In genomic region chr4:48225173-48225572, GRCm38 (mm10) we compare ENCODE assay signal across 8 mouse cellular contexts. TPM values are rescaled to one million over a fixed set of nuclear protein-coding genes. Genes with fewer than 3 reads are reported as not detected.
DNase-seq lines count a peak whose midpoint lies in the region; ATAC-seq and TF ChIP-seq lines count a peak whose summit lies in the region.

No protein-coding gene starts in this region.

- DNase-seq in MEL (ENCODE audit: low read depth, low spot score): peak; percentile 41
- peak; percentile 78 for DNase-seq in brain, adult 2 months (ENCODE audit: low read depth, low spot score)
- peak; percentile 66 to 76 for DNase-seq in layer of hippocampus, postnatal 10 days (ENCODE audit: low spot score in 2 of 2)
- DNase-seq in lung, postnatal 25 days (ENCODE audit: low spot score): peak; percentile 81
- peak; percentile 53 for DNase-seq in right cerebral cortex, adult 18-20 months
- no peak for DNase-seq in T-cell, adult 2 months (ENCODE audit: low spot score)

- 26% methylated on average over 2 of the region's 2 CpGs for WGBS in hindbrain, embryonic 12.5 days

- H3K4me2 ChIP-seq in hindbrain, embryonic 12.5 days (replicated peaks): no peak overlapping the region

- TF ChIP-seq POLR2A in MEL (IDR thresholded peaks at IDR 0.05; ENCODE audit: control insufficient read depth in 1 of 2, insufficient read depth in 1 of 2, low read depth in 1 of 2, low read length in 2 of 2, poor library complexity in 1 of 2): no peak

- H3K9ac ChIP-seq in MEL (ENCODE audit: control insufficient read depth, low read depth, low read length, poor library complexity, severe bottlenecking): no peak overlapping the region
- H3K9ac ChIP-seq in hindbrain, embryonic 12.5 days: no peak overlapping the region

- peak; percentile 55 to 81 (median 66) for TF ChIP-seq CTCF in MEL (IDR thresholded peaks at IDR 0.05 in 2 of 3, conservative IDR thresholded peaks at IDR 0.05 in 1 of 3; ENCODE audit: control insufficient read depth in 1 of 3, insufficient read depth in 1 of 3, low read depth in 2 of 3, low read length in 3 of 3, poor library complexity in 1 of 3, severe bottlenecking in 1 of 3)

- no peaks in the 10 kb centered on the region for H3K79me2 ChIP-seq in MEL (ENCODE audit: control insufficient read depth, insufficient read depth, low read length, poor library complexity)

- TF ChIP-seq EP300 in MEL (IDR thresholded peaks at IDR 0.05; ENCODE audit: low read depth in 1 of 2, low read length in 2 of 2): no peak

- no peak overlapping the region for H3K4me3 ChIP-seq in MEL (ENCODE audit: control insufficient read depth in 1 of 2, insufficient read depth in 1 of 2, low read depth in 2 of 2, low read length in 2 of 2)
- no peak overlapping the region for H3K4me3 ChIP-seq in hindbrain, embryonic 12.5 days

- H3K27me3 ChIP-seq in MEL (ENCODE audit: control insufficient read depth in 1 of 2, insufficient read depth in 2 of 2, low read length in 2 of 2): no peaks in the 10 kb centered on the region
- no peaks in the 10 kb centered on the region for H3K27me3 ChIP-seq in hindbrain, embryonic 12.5 days

- H3K27ac ChIP-seq in MEL (ENCODE audit: control insufficient read depth, low read depth, low read length): no peak overlapping the region
- no peak overlapping the region for H3K27ac ChIP-seq in hindbrain, embryonic 12.5 days

- no peaks in the 10 kb centered on the region for H3K4me1 ChIP-seq in MEL (ENCODE audit: control insufficient read depth in 1 of 2, insufficient read depth in 2 of 2, low read length in 2 of 2)
- H3K4me1 ChIP-seq in hindbrain, embryonic 12.5 days: no peaks in the 10 kb centered on the region

- peak; percentile 47 for TF ChIP-seq RAD21 in MEL (IDR thresholded peaks at IDR 0.05; ENCODE audit: low read depth, low read length)

- H3K9me3 ChIP-seq in MEL (replicated peaks; ENCODE audit: insufficient read depth, low read length): no peaks in the 10 kb centered on the region
- H3K9me3 ChIP-seq in hindbrain, embryonic 12.5 days (replicated peaks): no peaks in the 10 kb centered on the region

- H3K36me3 ChIP-seq in MEL (ENCODE audit: control insufficient read depth in 1 of 2, insufficient read depth in 2 of 2, low read length in 2 of 2): peaks cover 0 to 2% of the 10 kb centered on the region in 2 experiments; a peak in 2 of 4 replicates
- H3K36me3 ChIP-seq in hindbrain, embryonic 12.5 days: no peaks in the 10 kb centered on the region

- ATAC-seq in erythroid progenitor cell, adult 5-6 weeks (replicated peaks; ENCODE audit: low FRiP score, poor library complexity, severe bottlenecking): peak; percentile 30; the same call in 1 of the 2 replicates
- ATAC-seq in hindbrain, embryonic 12.5 days (ENCODE audit: low FRiP score): 0 out of 2 replicates have a peak, but pooled peaks have one; percentile 43

TF ChIP-seq in MEL, 35 proteins besides CTCF, POLR2A, EP300 and RAD21:
- TF ChIP-seq POLR2AphosphoS2 (IDR thresholded peaks at IDR 0.05; ENCODE audit: low read length) (no peak), ZC3H11A (IDR thresholded peaks at IDR 0.05; ENCODE audit: low read depth, low read length) (0 out of 2 replicates have a peak, but pooled peaks have one; percentile 10), ETS1 (IDR thresholded peaks at IDR 0.05; ENCODE audit: low read depth, low read length) (no peak), MYC (IDR thresholded peaks at IDR 0.05; ENCODE audit: low read depth, low read length) (no peak), MEF2A (IDR thresholded peaks at IDR 0.05; ENCODE audit: extremely low read depth, insufficient replicate concordance, low read depth, low read length, poor library complexity, severe bottlenecking) (no peak), MYB (IDR thresholded peaks at IDR 0.05; ENCODE audit: low read depth, low read length) (no peak), SMC3 (IDR thresholded peaks at IDR 0.05; ENCODE audit: low read depth, low read length) (peak; percentile 70), ELF1 (IDR thresholded peaks at IDR 0.05; ENCODE audit: low read depth, low read length) (no peak)
TF ChIP-seq in MEL: peak in this region for 2.

RNA-seq across cellular contexts. Expression of gene Erp44, which starts 54.2 kb away (rescaled TPM):
- total RNA-seq in MEL (2012; rRNA removed): 27.6 and 31.1 TPM in 2 replicates
- polyA plus RNA-seq in MEL (2012; ENCODE audit: insufficient read depth in 1 of 2, insufficient read length in 2 of 2, low read depth in 1 of 2, low replicate concordance in 2 of 2, missing spikeins in 1 of 2): 10 to 100 TPM in 1 of 2 experiments, not detected in 1; 31.6 TPM
- 22.0 and 43.6 TPM in 2 replicates for total RNA-seq in erythroid progenitor cell, adult 5-6 weeks (2015; ENCODE audit: low replicate concordance)
- 38.0 and 38.1 TPM in 2 replicates for total RNA-seq in erythroid progenitor cell, adult 5-6 weeks (2017; ENCODE audit: low replicate concordance)
- polyA plus RNA-seq in hindbrain, embryonic 12.5 days (2016; fragmentation: Nextera tagmentation; extraction: Ambion mirVana): 76.4 and 83.0 TPM in 2 replicates
- total RNA-seq in layer of hippocampus, postnatal 10 days (2021): 10 to 100 TPM; 34.2 to 35.2 TPM

RNA-seq across cellular contexts. Expression of gene Invs, which starts 54.4 kb away (rescaled TPM):
- total RNA-seq in MEL (2012; rRNA removed): 1.9 and 2.7 TPM in 2 replicates
- polyA plus RNA-seq in MEL (2012; ENCODE audit: insufficient read depth in 1 of 2, insufficient read length in 2 of 2, low read depth in 1 of 2, low replicate concordance in 2 of 2, missing spikeins in 1 of 2): 1 to 10 TPM in 1 of 2 experiments, not detected in 1; 2.5 TPM
- 0.72 and 2.1 TPM in 2 replicates for total RNA-seq in erythroid progenitor cell, adult 5-6 weeks (2015; ENCODE audit: low replicate concordance)
- 0.98 and 2.7 TPM in 2 replicates for total RNA-seq in erythroid progenitor cell, adult 5-6 weeks (2017; ENCODE audit: low replicate concordance)
- polyA plus RNA-seq in hindbrain, embryonic 12.5 days (2016; fragmentation: Nextera tagmentation; extraction: Ambion mirVana): 10.4 and 11.2 TPM in 2 replicates
- 10 to 100 TPM; 10.6 to 11.6 TPM for total RNA-seq in layer of hippocampus, postnatal 10 days (2021)
